Mouse (Mus musculus) embryo, embryonic 11 days (tissue): ENCODE measurements around the gene Thap2.

Source experiments
- DNase-seq: peaks from one replicate; pipeline ENCODE4 v3.0.0-alpha.2; 2015

The Thap2 gene

GRCm38 (mm10) chr10:115350810-115351397, 33.3 kb downstream of the Thap2 start:
- no peak for DNase-seq

GRCm38 (mm10) chr10:115349509-115349908, 34.7 kb downstream of the Thap2 start:
- DNase-seq = no peak

GRCm38 (mm10) chr10:115349029-115349428, 35.2 kb downstream of the Thap2 start:
- DNase-seq = no peak

GRCm38 (mm10) chr10:115348131-115348530, 36.1 kb downstream of the Thap2 start:
- DNase-seq = no peak

GRCm38 (mm10) chr10:115346444-115346843, 37.8 kb downstream of the Thap2 start:
- DNase-seq = no peak

- DNase-seq = no peak
Observed at GRCm38 (mm10) chr10:115342771-115343425, 41.3 kb downstream of the Thap2 start.

GRCm38 (mm10) chr10:115339820-115340328, 44.4 kb downstream of the Thap2 start:
- DNase-seq = no peak

- no peak for DNase-seq
Observed at GRCm38 (mm10) chr10:115336901-115337300, 47.3 kb downstream of the Thap2 start.

- no peak for DNase-seq
Observed at GRCm38 (mm10) chr10:115333528-115333927, 50.7 kb downstream of the Thap2 start.

- no peak for DNase-seq
Observed at GRCm38 (mm10) chr10:115332997-115333396, 51.2 kb downstream of the Thap2 start.

- no peak for DNase-seq
Observed at GRCm38 (mm10) chr10:115332420-115332952, 51.8 kb downstream of the Thap2 start.

GRCm38 (mm10) chr10:115329010-115329530, 55.2 kb downstream of the Thap2 start:
- DNase-seq = no peak

GRCm38 (mm10) chr10:115328514-115328913, 55.7 kb downstream of the Thap2 start:
- no peak for DNase-seq

- DNase-seq = peak; percentile 76
Observed at GRCm38 (mm10) chr10:115323295-115323694, 60.9 kb downstream of the Thap2 start.

GRCm38 (mm10) chr10:115321317-115322035, 62.8 kb downstream of the Thap2 start:
- DNase-seq = no peak
